Mouse (Mus musculus) macrophage (primary cell): ENCODE data around the gene Spn. TPM values are rescaled to one million over a fixed set of nuclear protein-coding genes. Genes with fewer than 3 reads are reported as not detected.
"Not testable (repeated sequence)": the region's sequence is repeated elsewhere in the genome, so short reads cannot be mapped to it uniquely, and the experiment has no call there.

Experiments used
- H3K27ac ChIP-seq: fragments of 350-480 bp; formaldehyde crosslinking; 2 replicates; pipeline ENCODE4 v1.9.0; 2021
- H3K36me3 ChIP-seq: fragments of 350-480 bp; formaldehyde crosslinking; 2 replicates; pipeline ENCODE4 v1.9.0; 2021; ENCODE audit errors: inconsistent target
- H3K4me3 ChIP-seq: fragments of 350-480 bp; formaldehyde crosslinking; 2 replicates; pipeline ENCODE4 v1.9.0; 2021; ENCODE audit errors: inconsistent target
- H3K79me2 ChIP-seq: fragments of 350-480 bp; formaldehyde crosslinking; 2 replicates; pipeline ENCODE4 v1.9.0; 2021; ENCODE audit errors: inconsistent target
- WGBS: methylation state at CpG from one replicate; pipeline ENCODE4 v1.1.7; 2026; ENCODE audit warnings: inconsistent platforms; ENCODE audit not compliant: missing documents; 5-methylcytosine and 5-hydroxymethylcytosine counted together
- polyA plus RNA-seq: library from polyadenylated mRNA; stranded (reverse); fragments of 250-400 nt; gene quantifications from 3 replicates; pipeline ENCODE4 v1.2.4, GENCODE M21; 2018; ENCODE audit warnings: inconsistent platforms

Spn gene
- polyA plus RNA-seq, 1 experiment from 2014 or later, result 3.8 TPM

GRCm38 (mm10) chr7:127087278-127088010 is 50.2 kb downstream of the Spn start, which contains the start of gene Zg16:
Gene Zg16, minus strand, starts transcription at chr7:127087328.
- H3K36me3 ChIP-seq, H3K4me3 ChIP-seq, H3K27ac ChIP-seq: not testable (repeated sequence)
- WGBS, result 95% methylated on average over 6 of the region's 6 CpGs
- H3K79me2 ChIP-seq, result peaks cover 11% of the 10 kb centered on the region

- H3K79me2 ChIP-seq, H3K4me3 ChIP-seq, H3K27ac ChIP-seq, H3K36me3 ChIP-seq: not testable (repeated sequence)
- WGBS, result 92% methylated on average over 5 of the region's 6 CpGs
These were observed 51.9 kb downstream of the Spn start for GRCm38 (mm10) chr7:127085751-127086150.

GRCm38 (mm10) chr7:127084794-127085193 is 52.8 kb downstream of the Spn start:
- H3K27ac ChIP-seq, result no peak overlapping the region

GRCm38 (mm10) chr7:127083689-127084088 is 53.9 kb downstream of the Spn start:
- no peak overlapping the region for H3K27ac ChIP-seq
- H3K79me2 ChIP-seq, result no peaks in the 10 kb centered on the region
- WGBS, result 89% methylated on average over 4 of the region's 4 CpGs
- H3K36me3 ChIP-seq, result no peaks in the 10 kb centered on the region
- no peak overlapping the region for H3K4me3 ChIP-seq

More at GRCm38 (mm10) chr7:127084794-127085193, 52.8 kb downstream of the Spn start:
- Histone ChIP-seq H3K79me2 (no peaks in the 10 kb centered on the region), H3K4me3 (no peak overlapping the region), H3K36me3 (no peaks in the 10 kb centered on the region)
- 80% methylated on average over 1 of the region's 2 CpGs for WGBS

- Histone ChIP-seq H3K36me3 (no peaks in the 10 kb centered on the region), H3K4me3 (no peak overlapping the region), H3K79me2 (no peaks in the 10 kb centered on the region), H3K27ac (no peak overlapping the region)
- WGBS, result 10% methylated on average over 2 of the region's 2 CpGs
These were observed 54.6 kb downstream of the Spn start for GRCm38 (mm10) chr7:127082995-127083394.

- no peaks in the 10 kb centered on the region for H3K79me2 ChIP-seq
- H3K36me3 ChIP-seq, result no peaks in the 10 kb centered on the region
- 73% methylated on average over 8 of the region's 8 CpGs for WGBS
- H3K27ac ChIP-seq, result no peak overlapping the region
- H3K4me3 ChIP-seq, result no peak overlapping the region
These were observed 55.4 kb downstream of the Spn start for GRCm38 (mm10) chr7:127082271-127082670.

Other genes starting within 250 kb of the Spn start
- 36.1 to 105 TPM (median 98.7 TPM) in 3 replicates for gene Tmem219, start 214.9 kb downstream of the Spn start, polyA plus RNA-seq
- gene Kctd13, start 208.9 kb downstream of the Spn start, polyA plus RNA-seq, result 15.3 to 21.9 TPM (median 16.2 TPM) in 3 replicates
- not detected in 3 replicates for gene Asphd1, start 188.2 kb downstream of the Spn start, polyA plus RNA-seq
- gene Sez6l2, start 187.3 kb downstream of the Spn start, polyA plus RNA-seq, result 0.33 to 1.4 TPM (median 1.1 TPM) in 3 replicates
- gene Cdipt, start 161.9 kb downstream of the Spn start, polyA plus RNA-seq, result 71.8 to 111 TPM (median 94.8 TPM) in 3 replicates
- 1.3 to 3.9 TPM (median 1.7 TPM) in 3 replicates for gene Cdiptos, start 161.7 kb downstream of the Spn start, polyA plus RNA-seq
- 88.1 to 116 TPM (median 99.9 TPM) in 3 replicates for gene Mvp, start 123.2 kb downstream of the Spn start, polyA plus RNA-seq
- gene Pagr1b, start 121.3 kb downstream of the Spn start, polyA plus RNA-seq, result 1.4 to 5.2 TPM in 2 of 3 replicates, not detected in the other
- 1.1 to 15.9 TPM (median 13.4 TPM) in 3 replicates for gene Pagr1a, start 120.5 kb downstream of the Spn start, polyA plus RNA-seq
- gene Gm42742, start 116.7 kb downstream of the Spn start, polyA plus RNA-seq, result 15.3 to 31.9 TPM (median 18.2 TPM) in 3 replicates
- not detected in 3 replicates for gene Prrt2, start 116.6 kb downstream of the Spn start, polyA plus RNA-seq
- gene Maz, start 110.8 kb downstream of the Spn start, polyA plus RNA-seq, result 58.9 to 102 TPM (median 70.2 TPM) in 3 replicates
- 1.8 to 5.1 TPM (median 4.4 TPM) in 3 replicates for gene Kif22, start 95.4 kb downstream of the Spn start, polyA plus RNA-seq
- not detected in 3 replicates for gene Zg16, start 50.5 kb downstream of the Spn start, polyA plus RNA-seq
- gene AI467606, start 46.5 kb downstream of the Spn start, polyA plus RNA-seq, result 17.5 to 31.4 TPM (median 20.4 TPM) in 3 replicates
- gene Qprt, start 15.6 kb downstream of the Spn start, polyA plus RNA-seq, result not detected in 3 replicates
- 36.2 to 55.7 TPM (median 41.4 TPM) in 3 replicates for gene Cd2bp2, start 58.2 kb upstream of the Spn start, polyA plus RNA-seq
- 32.8 to 44.1 TPM (median 41.7 TPM) in 3 replicates for gene Tbc1d10b, start 70.6 kb upstream of the Spn start, polyA plus RNA-seq
- 0.47 to 1.4 TPM in 2 of 3 replicates, not detected in the other for gene Mylpf, start 71.1 kb upstream of the Spn start, polyA plus RNA-seq
- gene Zfp553, start 95.2 kb upstream of the Spn start, polyA plus RNA-seq, result 5.4 to 7.1 TPM (median 5.6 TPM) in 3 replicates
- 0.75 to 2.4 TPM (median 1.9 TPM) in 3 replicates for gene Sept1, start 95.3 kb upstream of the Spn start, polyA plus RNA-seq
- gene Zfp771, start 106.5 kb upstream of the Spn start, polyA plus RNA-seq, result 2.3 to 8.3 TPM (median 8.1 TPM) in 3 replicates
- gene Dctpp1, start 122.9 kb upstream of the Spn start, polyA plus RNA-seq, result 15.9 to 45.9 TPM (median 27.1 TPM) in 3 replicates
- 19.7 to 40.4 TPM (median 38.9 TPM) in 3 replicates for gene Sephs2, start 136.2 kb upstream of the Spn start, polyA plus RNA-seq
- 5.5 to 18.7 TPM (median 12.0 TPM) in 3 replicates for gene Itgal, start 158.4 kb upstream of the Spn start, polyA plus RNA-seq
- gene Zfp768, start 207.8 kb upstream of the Spn start, polyA plus RNA-seq, result 11.5 to 14.2 TPM (median 12.0 TPM) in 3 replicates
- gene Zfp747, start 238.2 kb upstream of the Spn start, polyA plus RNA-seq, result 4.8 to 5.8 TPM (median 5.6 TPM) in 3 replicates
- gene 9130019O22Rik, start 249.3 kb upstream of the Spn start, polyA plus RNA-seq, result 1.7 to 2.8 TPM (median 2.4 TPM) in 3 replicates